Mouse (Mus musculus) lung, postnatal 14 days (tissue): ENCODE measurements around the gene Ccdc134.

Experiments
- DNase-seq: peaks from one replicate; pipeline ENCODE4 v3.0.0; 2021

Gene Ccdc134

GRCm38 (mm10) chr15:82150042-82150441 lies 22.3 kb downstream of the Ccdc134 start:
- no peak for DNase-seq

DNA sequence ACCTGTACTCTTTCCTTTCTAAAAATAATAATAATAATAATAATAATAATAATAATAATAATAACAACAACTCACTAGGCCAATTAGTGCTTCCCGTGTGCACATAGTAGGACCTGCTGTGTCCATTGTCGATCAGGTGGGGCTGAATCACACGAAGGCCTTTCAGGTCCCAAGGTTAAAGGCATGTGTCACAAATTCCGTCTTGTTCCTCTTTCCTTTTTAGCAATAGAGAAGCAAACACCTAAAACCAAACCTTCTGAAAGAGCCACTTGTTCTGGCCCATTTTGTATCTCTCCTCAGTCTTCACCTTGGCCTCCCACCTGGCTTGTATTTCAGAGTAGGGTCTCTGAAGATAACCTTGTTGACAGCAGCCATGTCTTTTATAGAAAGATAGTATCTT lies 23.5 kb downstream of the Ccdc134 start:
- DNase-seq: no peak

DNA sequence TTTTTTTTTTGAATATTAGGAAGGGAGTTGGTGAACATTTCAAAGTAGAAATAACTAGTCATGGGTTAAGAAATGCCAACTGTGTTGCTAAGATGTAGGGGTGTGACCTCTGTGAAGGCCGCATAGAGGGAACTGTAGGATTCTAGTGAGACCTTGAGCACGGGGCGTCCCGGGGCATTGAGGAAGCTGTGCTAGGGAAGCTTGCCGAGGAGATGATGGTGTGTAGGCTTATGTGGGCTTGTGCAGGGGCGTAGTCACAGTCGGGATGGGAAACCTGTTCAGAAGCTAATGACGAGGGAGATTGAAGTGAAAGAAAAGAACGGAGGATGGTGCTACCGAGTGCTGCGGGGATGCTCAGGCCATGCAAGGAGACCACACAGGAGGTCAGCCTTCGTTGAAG lies 24.3 kb downstream of the Ccdc134 start:
- DNase-seq: no peak

GRCm38 (mm10) chr15:82152435-82152834 lies 24.7 kb downstream of the Ccdc134 start:
- no peak for DNase-seq

- no peak for DNase-seq
Observed at GRCm38 (mm10) chr15:82156298-82156697, 28.6 kb downstream of the Ccdc134 start.

DNA sequence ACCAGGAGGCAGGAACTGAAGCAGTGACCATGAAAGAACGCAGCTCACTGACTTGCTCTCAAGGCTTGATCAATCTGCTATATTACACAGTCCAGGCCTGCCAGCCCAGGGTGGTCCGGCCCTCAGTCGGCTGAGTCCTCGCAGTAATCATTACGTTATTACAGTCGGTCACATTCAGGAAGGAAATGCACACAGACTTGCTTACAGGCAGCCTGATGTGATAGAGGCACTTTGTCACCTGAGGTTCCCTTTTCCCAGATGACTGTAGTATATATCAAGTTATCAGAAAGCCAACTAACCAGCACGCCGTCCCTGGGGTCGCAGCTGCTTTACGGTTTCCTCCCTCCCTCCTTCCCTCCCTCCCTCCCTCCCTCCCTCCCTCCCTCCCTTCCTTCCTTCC lies 29.2 kb downstream of the Ccdc134 start:
- DNase-seq: no peak

DNA sequence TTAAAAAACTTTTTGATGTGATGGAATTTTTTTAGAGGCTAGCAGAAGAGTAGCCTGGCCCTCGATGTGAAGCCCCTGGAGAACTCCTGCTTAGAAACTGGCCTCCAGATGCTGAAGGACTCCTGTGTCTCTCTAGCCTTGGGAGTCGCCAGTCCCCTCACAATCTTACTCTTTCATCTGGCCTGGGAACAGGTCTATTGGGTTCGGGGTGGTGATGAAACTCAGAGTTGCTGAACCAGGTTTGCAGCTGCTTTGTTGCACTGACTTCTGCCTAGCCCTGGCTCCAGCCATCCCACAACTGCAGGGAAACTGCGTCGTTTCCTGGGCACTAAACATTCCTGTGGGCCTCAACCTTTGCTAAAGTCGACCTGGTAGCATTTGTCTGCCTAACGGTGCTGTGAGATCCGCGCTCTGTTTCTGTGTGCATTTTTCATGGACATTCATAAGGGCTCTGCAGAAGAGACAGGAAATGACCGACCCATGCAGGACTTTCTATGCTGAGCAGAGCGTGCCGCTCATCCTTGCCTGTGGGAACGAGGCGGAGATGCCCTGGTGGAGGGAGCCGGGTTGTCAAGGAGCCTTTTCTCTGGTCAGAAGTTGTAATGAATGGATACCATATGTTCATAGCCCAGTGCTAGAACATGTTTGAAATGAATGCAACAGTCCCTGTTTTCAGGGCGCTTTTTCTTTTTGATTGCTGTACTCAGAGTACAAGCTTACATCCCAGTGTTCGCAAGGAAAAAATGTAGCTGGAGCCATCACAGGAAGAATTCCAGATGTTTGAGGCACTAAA lies 30.7 kb downstream of the Ccdc134 start:
- DNase-seq: no peak

- DNase-seq: no peak
Observed at GRCm38 (mm10) chr15:82159471-82159870, 31.7 kb downstream of the Ccdc134 start.

DNA sequence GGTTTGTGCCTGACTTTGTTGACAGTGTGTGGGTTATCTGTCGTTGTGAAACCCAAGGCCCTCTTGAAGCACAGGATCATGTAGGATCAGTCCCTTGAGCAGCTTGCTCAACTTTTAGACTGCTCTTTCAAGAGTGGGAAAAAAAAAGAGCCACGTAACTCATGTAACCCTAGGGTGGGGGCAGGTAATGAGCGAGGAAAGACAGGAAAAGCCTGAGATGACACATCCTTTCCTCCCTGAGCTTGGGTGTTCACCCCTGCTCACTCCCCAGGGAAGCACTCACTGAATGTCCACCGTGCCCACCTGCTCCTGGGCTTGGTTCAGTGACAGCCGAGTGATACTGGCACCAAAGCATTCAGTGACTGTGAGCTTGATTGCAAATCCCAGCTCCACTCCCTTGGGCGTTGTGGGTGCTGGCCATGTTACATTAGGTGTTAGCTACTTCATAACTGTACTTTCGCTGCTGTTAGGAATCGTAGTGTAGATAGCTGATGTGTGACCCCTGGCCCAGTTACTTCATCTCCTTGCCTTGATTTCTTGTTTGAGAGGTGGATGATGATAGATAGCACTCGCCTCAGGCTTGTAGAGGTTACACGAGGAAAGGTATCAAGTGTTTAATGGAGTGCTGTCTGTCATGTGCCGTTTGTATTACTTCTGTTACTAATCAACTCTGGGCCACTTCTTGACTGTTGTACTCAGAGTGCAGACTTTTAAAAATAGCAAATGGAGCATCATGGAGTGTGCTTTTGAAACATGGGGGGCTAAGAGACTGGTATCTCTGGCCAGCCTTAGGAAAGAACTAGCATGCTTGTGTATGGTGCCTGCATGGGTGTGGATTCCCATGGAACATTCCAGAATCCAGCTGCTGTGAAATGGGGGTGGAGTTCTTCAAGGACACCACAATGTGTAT lies 33.3 kb downstream of the Ccdc134 start:
- no peak for DNase-seq

- DNase-seq: no peak
Observed at GRCm38 (mm10) chr15:82161965-82162600, 34.4 kb downstream of the Ccdc134 start.

GRCm38 (mm10) chr15:82163356-82164060 lies 35.8 kb downstream of the Ccdc134 start:
- DNase-seq: no peak

DNA sequence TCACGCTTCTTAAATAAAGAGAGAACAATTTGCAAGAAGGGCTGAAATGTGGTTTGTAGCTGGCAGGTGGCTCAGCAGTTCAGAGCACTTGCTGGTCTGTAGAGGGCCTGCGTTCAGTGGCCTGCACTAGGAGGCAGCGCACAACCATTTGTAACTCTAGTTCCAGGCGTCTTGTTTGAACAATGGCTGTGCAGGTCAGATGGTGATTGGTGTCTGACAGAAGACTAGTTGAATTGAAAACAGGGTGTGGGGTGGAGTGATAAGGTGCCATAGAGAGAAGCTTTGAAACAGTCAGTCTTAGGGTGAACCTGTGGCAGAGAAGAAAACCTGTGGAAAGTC lies 36.3 kb downstream of the Ccdc134 start:
- no peak for DNase-seq

- no peak for DNase-seq
Observed at GRCm38 (mm10) chr15:82164496-82164895, 36.8 kb downstream of the Ccdc134 start.

DNA sequence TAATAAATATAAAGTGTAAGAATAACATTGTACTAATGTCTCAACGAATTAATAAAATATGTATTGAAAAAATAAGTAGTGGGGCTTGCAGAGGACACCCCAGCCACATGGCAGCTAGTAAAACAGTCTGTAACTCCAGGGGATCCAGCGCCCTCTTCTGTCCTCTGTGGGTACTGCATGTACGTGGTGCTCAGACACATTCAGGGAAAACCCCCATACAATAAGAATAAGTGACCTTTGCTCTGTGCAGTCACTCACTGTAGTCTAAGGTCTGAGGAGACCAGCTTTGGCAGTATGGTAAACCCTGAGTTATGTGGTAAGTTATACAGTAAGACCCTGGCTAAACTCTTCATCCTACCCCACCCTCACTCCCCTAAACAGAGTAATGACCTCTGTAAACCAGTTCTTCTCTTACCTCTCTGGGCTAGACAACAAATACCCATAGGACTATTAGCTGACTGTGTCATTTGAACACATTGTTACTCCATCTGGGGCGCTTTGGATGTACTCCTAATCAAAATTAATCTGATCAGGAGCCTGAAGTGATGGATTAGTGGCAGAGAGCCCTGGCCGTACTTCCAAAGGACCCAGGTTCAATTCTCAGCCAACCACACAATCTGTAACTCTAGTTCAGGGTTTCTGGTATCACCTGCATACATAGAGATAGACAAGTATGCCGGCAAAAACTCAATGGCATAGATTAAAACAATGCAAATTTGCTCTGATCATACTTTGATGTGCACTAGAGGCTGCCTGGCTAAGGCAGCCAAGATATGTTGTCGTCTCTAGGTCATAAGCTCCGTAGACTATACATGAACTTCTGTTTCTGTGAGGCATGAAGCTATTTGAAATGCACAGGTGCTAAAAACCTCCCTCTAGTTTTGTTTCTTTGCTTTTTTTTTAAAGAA lies 37.9 kb downstream of the Ccdc134 start:
- peak; percentile 92 for DNase-seq

DNA sequence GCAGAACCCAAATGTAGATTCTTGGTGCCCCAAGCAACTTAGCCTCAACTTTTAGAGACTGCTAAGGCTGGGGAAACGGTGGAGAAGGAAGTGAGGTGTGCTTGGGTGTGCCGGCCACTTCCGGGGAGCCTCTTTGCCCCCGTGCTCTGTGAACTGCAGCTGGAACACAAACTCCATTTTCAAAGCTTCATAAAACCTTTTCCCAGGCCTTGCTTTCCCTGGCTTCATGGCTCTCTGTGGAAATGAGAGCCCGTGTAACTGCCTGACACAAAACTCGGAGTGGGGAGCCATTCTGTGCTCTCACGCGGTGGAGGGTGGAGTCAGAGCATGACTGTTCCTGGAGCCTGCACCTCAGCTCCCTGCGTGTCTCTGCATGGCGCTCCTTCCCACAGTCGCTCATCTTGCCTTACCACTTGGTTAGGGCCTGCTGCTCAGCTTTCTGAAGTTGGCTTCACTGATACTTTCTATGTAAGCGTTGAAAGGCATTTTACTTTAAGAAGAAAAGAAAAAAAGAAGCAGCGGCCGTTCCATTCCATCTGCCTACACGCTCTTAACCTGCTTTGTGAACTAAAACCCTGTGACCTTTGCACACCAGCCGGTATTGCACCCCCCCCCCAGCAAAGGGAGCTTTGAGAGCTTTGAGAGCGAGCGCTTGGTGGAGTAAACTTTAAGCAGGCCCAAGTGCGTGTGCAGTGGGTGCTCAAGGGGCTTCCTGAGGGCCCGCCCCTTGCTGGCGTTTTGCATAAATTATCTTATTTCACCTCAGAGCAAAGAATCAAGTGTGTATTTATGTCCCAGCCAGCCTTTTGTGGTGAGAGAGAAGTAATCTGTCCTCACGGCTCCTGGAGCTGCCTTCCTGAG lies 38.7 kb downstream of the Ccdc134 start:
- DNase-seq: no peak

DNA sequence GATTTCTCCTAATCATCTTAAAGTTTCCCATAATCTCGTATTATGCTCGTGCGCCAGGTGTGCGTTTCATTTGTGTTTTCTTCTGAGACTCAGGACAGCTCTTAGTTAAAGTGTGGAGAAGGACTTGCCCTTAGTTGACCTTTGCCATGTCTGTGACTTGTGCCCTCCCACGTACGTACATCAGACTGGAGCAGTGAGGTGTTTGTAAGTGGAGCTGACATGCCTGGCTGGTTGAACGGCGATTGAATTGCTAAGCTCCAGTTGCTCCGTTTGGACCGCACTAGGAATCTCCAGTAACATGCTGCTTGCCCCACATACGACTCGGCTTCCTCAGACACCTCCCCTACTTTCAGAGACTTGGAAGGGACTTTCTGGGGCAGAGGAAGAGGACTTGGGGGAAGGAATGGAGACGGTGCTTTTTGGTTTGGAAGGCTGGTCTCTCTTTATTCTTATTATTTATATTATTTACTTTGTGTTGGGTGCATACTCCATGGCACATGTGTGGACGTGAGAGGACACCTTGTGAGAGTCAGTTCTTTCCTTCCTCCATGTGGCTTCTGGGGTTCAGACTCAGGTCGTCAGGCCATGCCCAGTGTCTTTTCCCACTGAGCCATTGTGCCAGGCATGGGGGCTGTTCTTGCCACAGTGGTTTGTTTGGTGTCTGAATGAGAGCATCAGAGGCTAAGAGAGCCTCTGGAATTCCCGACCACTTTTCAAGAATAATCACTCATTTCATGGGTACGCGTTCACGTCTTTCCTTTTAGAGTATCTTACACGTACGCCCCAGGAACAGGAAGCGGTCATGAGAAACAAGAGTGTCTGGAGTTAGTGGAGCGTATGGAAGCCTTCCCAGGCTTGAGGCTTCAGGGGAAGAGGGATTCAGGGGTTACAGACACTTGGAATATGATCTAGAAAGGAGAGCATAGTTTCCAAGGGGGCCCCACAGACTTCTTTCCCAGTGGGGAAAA lies 39.8 kb downstream of the Ccdc134 start:
- DNase-seq: no peak

DNA sequence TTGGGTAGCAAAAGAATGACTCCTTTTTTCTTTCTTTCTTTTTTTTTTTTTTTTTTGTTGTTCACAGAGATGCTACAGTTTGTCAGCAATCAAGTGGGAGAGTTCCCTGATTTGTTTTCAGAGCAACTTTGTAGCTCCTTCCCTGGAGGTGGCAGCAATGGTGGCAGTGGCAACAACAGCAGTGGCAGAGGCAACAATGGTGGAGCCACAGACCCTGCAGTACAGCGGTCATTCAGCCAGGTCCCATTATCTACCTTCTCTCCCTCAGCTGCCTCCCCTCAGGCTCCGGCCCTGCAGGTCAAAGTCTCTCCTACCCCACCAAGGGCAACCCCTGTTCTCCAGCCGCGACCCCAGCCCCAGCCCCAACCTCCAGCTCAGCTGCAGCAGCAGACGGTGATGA lies 41.9 kb downstream of the Ccdc134 start:
- DNase-seq: no peak

GRCm38 (mm10) chr15:82170437-82171377 lies 43.0 kb downstream of the Ccdc134 start:
- DNase-seq: no peak
